Mouse (Mus musculus): ENCODE measurements around the gene Rabgef1.

GRCm38 (mm10) chr5:130191865-130192264, 20.3 kb downstream of the Rabgef1 start:
- no peak for TF ChIP-seq CTCF (conservative IDR thresholded peaks at IDR 0.05; ENCODE audit: low read length)
- TF ChIP-seq NANOG (IDR thresholded peaks at IDR 0.05; ENCODE audit: borderline replicate concordance, low read length), result no peak
- no peak for TF ChIP-seq POU5F1 (IDR thresholded peaks at IDR 0.05; ENCODE audit: borderline replicate concordance, low read length)
